Mouse (Mus musculus) intestine, embryonic 14.5 days (tissue): Measurements from ENCODE around the gene 4930442H23Rik. TPM values are rescaled to one million over a fixed set of nuclear protein-coding genes. Genes with fewer than 3 reads are reported as not detected.
"Not testable (repeated sequence)": the region's sequence is repeated elsewhere in the genome, so short reads cannot be mapped to it uniquely, and the experiment has no call there.

Experiments used
- ATAC-seq: fragments of 200-750 bp; cut with Nextera tagmentation; replicated peaks from 2 replicates; pipeline ENCODE4 v1.8.0; 2017; ENCODE audit warnings: low read depth, moderate number of reproducible peaks, moderate TSS enrichment, moderate library complexity; ENCODE audit not compliant: low FRiP score, low TSS enrichment
- DNase-seq: peaks from one replicate; pipeline ENCODE4 v3.0.0-alpha.2; 2018; ENCODE audit warnings: low spot score
- H3K27ac ChIP-seq: fragments of 300-500 bp; sonication (generic); 2 replicates; pipeline ENCODE4 v1.5.1; 2014; ENCODE audit warnings: low read depth, mild to moderate bottlenecking, control low read depth
- H3K27me3 ChIP-seq: fragments of 300-500 bp; sonication (generic); replicated peaks from 2 replicates; pipeline ENCODE4 v1.6.1; 2014; ENCODE audit warnings: low read length, control low read depth; ENCODE audit not compliant: control insufficient read depth, insufficient read depth
- H3K36me3 ChIP-seq: fragments of 300-500 bp; sonication (generic); 2 replicates; pipeline ENCODE4 v1.6.1; 2014; ENCODE audit warnings: low read length, control low read depth; ENCODE audit not compliant: control insufficient read depth, insufficient read depth
- H3K4me1 ChIP-seq: fragments of 300-500 bp; sonication (generic); replicated peaks from 2 replicates; pipeline ENCODE4 v1.6.1; 2014; ENCODE audit warnings: low read length, control low read depth, mixed read lengths; ENCODE audit not compliant: control insufficient read depth, insufficient read depth
- H3K4me2 ChIP-seq: fragments of 300-500 bp; sonication (generic); 2 replicates; pipeline ENCODE4 v1.6.1; 2014; ENCODE audit warnings: low read length
- H3K4me3 ChIP-seq: fragments of 300-500 bp; sonication (generic); 2 replicates; pipeline ENCODE4 v1.5.1; 2014; ENCODE audit warnings: low read depth, low read length, control low read depth, mixed read lengths
- H3K9ac ChIP-seq: fragments of 300-500 bp; sonication (generic); 2 replicates; pipeline ENCODE4 v1.6.1; 2014; ENCODE audit warnings: mild to moderate bottlenecking, low read length
- H3K9me3 ChIP-seq: fragments of 300-500 bp; sonication (generic); 2 replicates; pipeline ENCODE4 v1.6.1; 2016; ENCODE audit warnings: low read length, control low read depth; ENCODE audit not compliant: control insufficient read depth
- WGBS: fragments of 180-500 bp; shearing (Covaris S2); extraction: QIAGEN DNeasy Blood & Tissue Kit; methylation state at CpG from one replicate; pipeline ENCODE4 v1.1.7; 2014; 5-methylcytosine and 5-hydroxymethylcytosine counted together
- polyA plus RNA-seq: library from polyadenylated mRNA; unstranded; fragments of >200 nt; fragmentation: Nextera tagmentation; extraction: Ambion mirVana; gene quantifications from 2 replicates; pipeline ENCODE4 v1.2.1, GENCODE M21; 2014

Gene 4930442H23Rik
- polyA plus RNA-seq: not detected in 2 replicates

GRCm38 (mm10) chr10:81183805-81184204 is at the start of gene 4930442H23Rik:
Gene 4930442H23Rik, minus strand, starts transcription at chr10:81183849.
- Histone ChIP-seq H3K4me1 (peaks cover 17% of the 10 kb centered on the region), H3K4me3 (peak within 1 kb of the TSS; percentile 64), H3K27me3 (no peaks in the 10 kb centered on the region), H3K9me3 (no peaks in the 10 kb centered on the region), H3K27ac (peak within 1 kb of the TSS; percentile 90), H3K36me3 (peaks cover 68% of the 10 kb centered on the region), H3K4me2 (peak within 1 kb of the TSS; percentile 65), H3K9ac (peak within 1 kb of the TSS; percentile 72)
- ATAC-seq: no peak
- WGBS: 84% methylated on average over 5 of the region's 5 CpGs
- DNase-seq: no peak

- Histone ChIP-seq H3K4me1 (peaks cover 11% of the 10 kb centered on the region), H3K27ac (no peak overlapping the region), H3K4me2 (peak overlapping the region; percentile 57), H3K9ac (peak overlapping the region; percentile 64), H3K9me3 (no peaks in the 10 kb centered on the region), H3K36me3 (no peaks in the 10 kb centered on the region; the same call in 1 of the 2 replicates), H3K27me3 (peaks cover 32% of the 10 kb centered on the region), H3K4me3 (peak overlapping the region; percentile 69)
- peak; percentile 79 for ATAC-seq
- WGBS: under 1% methylated on average over 25 of the region's 28 CpGs
- no peak for DNase-seq
These were observed 49.6 kb upstream of the 4930442H23Rik start for GRCm38 (mm10) chr10:81233226-81233585.

DNA sequence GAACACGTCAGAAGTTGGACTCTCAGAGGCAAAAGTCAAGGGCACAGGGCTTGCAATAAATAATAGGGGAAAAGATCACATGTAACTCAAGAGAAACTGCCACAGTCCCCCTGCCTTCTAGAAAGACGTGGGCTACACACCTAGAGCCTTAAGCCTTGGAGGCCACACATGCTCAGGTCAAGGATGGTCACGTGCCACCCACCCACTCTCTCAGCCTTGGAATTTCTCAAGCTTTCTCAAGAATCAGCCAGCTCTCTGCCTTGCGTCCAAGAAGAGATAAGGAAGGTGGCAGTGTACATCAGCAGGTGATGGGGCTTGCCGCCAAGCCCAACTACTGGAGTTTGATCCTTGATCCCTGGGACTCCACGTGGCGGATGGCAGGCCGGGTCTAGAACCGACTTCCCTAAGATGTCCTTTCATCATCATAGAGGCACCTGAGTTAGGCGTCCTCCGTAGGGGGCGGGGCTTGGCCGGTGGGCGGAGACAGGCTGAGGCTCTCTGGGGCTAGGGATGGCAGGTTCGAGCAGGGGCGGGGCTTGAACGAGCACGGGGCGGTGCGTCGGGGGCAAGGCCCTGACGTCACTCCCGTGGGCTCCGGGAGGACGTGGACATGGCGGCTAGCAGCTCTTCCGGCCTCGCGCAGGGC is 49.1 kb upstream of the 4930442H23Rik start, which contains the start of gene Zfr2:
Zfr2 (plus strand) TSS at position 576 of the 646 bp plus-strand sequence.
- DNase-seq (peak; percentile 96), ATAC-seq (peak; percentile 86)
- WGBS: 6% methylated on average over 29 of the region's 29 CpGs
- Histone ChIP-seq H3K27ac (no peak within 1 kb of the TSS), H3K9me3 (no peaks in the 10 kb centered on the region), H3K4me1 (peaks cover 11% of the 10 kb centered on the region), H3K36me3 (no peaks in the 10 kb centered on the region; the same call in 1 of the 2 replicates), H3K27me3 (peaks cover 32% of the 10 kb centered on the region), H3K4me2 (peak within 1 kb of the TSS; percentile 57), H3K4me3 (peak within 1 kb of the TSS; percentile 69), H3K9ac (peak within 1 kb of the TSS; percentile 64)

- Histone ChIP-seq H3K27ac (no peak overlapping the region), H3K36me3 (no peaks in the 10 kb centered on the region), H3K9me3 (no peaks in the 10 kb centered on the region), H3K4me1 (peaks cover 11% of the 10 kb centered on the region), H3K27me3 (peaks cover 32% of the 10 kb centered on the region), H3K4me3 (no peak overlapping the region), H3K9ac (no peak overlapping the region), H3K4me2 (no peak overlapping the region)
- DNase-seq: no peak
- ATAC-seq: no peak
- WGBS: 60% methylated on average over 7 of the region's 7 CpGs
These were observed 47.8 kb upstream of the 4930442H23Rik start for GRCm38 (mm10) chr10:81231436-81231835.

DNA sequence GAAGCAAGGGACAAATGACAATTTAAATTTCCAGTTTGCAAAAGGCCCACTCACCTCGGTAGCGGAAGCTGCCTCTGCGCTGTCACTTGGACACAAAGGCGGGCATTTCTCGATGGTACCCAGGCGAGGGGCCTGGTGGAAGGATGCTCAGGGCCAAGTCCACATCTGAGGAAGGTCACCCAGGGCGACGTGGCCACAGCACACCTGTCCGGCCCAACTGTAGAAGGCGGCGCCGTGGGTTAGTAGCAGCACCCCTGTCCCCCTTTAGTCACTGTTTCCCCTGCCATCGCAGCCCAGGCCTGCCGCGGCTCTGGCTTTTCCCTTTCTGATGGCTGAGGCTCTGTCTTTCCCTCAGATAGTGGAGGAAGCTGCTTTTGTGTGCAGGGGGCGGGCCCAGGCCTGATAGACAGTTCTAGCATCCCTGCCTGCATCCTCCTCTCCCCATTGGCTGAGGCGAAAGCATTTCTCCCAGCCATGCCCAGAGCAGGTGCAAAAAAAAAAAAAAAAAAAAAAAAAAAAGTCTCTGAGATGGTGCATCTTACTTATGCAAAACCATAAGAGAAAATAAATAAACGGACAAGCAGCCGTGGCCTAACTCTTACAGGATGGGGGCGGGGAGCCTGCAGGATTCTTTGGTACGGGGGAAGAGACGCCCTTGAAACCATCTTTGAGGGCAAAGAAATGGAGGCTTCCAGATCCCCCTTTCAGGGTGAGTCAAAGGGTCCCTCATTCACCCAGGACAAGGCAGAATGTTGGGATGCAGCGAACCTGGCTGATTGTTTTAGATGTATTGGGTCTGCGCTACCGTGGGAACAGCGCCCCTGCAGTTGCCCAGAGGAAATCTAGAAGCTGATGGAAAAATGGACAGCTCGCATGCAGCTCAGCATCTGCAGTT is 47.0 kb upstream of the 4930442H23Rik start, which contains the start of gene Atcay:
Atcay (minus strand) TSS at position 396 of the 895 bp plus-strand sequence.
- Histone ChIP-seq H3K4me1 (peaks cover 11% of the 10 kb centered on the region), H3K9me3 (no peaks in the 10 kb centered on the region), H3K4me3 (peak within 1 kb of the TSS; percentile 13), H3K27ac (no peak within 1 kb of the TSS), H3K4me2 (peak within 1 kb of the TSS; percentile 26; the same call in 1 of the 2 replicates), H3K27me3 (peaks cover 32% of the 10 kb centered on the region), H3K9ac (0 out of 2 replicates have a peak within 1 kb of the TSS, but pooled peaks have one; percentile 16), H3K36me3 (no peaks in the 10 kb centered on the region)
- WGBS: 9% methylated on average over 27 of the region's 27 CpGs
- DNase-seq (no peak), ATAC-seq (no peak)

- Histone ChIP-seq H3K9me3 (no peaks in the 10 kb centered on the region), H3K36me3 (no peaks in the 10 kb centered on the region), H3K4me3 (peak overlapping the region; percentile 13), H3K9ac (no peak overlapping the region), H3K4me2 (0 out of 2 replicates have a peak overlapping the region, but pooled peaks have one; percentile 26), H3K4me1 (peaks cover 11% of the 10 kb centered on the region), H3K27ac (no peak overlapping the region), H3K27me3 (peaks cover 32% of the 10 kb centered on the region)
- DNase-seq (no peak), ATAC-seq (no peak)
- WGBS: 14% methylated on average over 20 of the region's 20 CpGs
These were observed 46.2 kb upstream of the 4930442H23Rik start for GRCm38 (mm10) chr10:81229735-81230437.

DNA sequence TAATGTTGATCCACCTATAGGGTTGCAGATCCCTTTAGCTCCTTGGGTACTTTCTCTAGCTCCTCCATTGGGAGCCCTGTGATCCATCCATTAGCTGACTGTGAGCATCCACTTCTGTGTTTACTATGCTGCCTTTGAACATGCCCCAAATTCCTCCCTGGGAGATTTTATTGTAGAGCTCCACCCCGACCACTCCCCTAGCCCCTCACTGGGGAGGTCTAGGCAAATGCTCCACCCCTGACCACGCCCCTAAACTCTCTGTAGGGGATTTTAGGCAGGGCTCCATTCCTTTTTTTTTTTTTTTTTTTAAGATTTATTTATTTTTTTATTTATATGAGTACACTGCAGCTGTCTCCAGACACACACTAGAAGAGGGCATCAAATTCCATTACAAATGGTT is 40.1 kb upstream of the 4930442H23Rik start:
- H3K4me2 ChIP-seq, H3K4me3 ChIP-seq, ATAC-seq, H3K36me3 ChIP-seq, H3K4me1 ChIP-seq, H3K27ac ChIP-seq, H3K27me3 ChIP-seq, H3K9me3 ChIP-seq, DNase-seq, H3K9ac ChIP-seq: not testable (repeated sequence)
- 42% methylated on average over 2 of the region's 2 CpGs for WGBS

DNA sequence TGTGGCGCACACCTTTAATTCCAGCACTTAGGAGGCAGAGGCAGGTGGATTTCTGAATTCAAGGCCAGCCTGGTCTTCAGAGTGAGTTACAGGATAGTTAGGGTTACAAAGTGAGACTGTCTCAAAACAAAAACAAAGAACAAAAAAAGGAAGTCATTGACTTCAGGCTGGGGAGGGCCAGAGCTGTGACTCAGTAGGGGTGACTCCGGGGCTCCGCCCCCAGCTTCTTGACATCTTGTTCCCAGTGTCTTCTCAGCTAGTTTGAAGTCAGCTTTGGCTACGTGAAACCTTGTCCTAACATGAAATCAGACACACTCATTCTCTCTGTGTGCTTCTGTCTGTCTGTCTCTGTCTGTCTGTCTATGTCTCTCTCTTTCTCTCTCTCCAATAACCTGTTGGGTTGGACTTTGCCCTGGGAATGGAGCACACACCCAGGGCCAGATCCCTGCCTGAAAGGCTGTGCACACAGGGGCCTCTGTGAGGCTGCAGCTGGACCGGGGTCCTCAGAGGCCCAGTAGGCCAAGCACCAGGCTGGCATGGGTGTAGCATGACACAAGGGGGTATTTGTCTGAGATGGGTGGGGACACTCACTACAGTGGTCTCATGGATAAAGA is 37.9 kb upstream of the 4930442H23Rik start:
- Histone ChIP-seq H3K27ac (no peak overlapping the region), H3K27me3 (no peaks in the 10 kb centered on the region), H3K9ac (no peak overlapping the region), H3K36me3 (no peaks in the 10 kb centered on the region), H3K4me1 (no peaks in the 10 kb centered on the region), H3K4me2 (no peak overlapping the region), H3K9me3 (no peaks in the 10 kb centered on the region), H3K4me3 (no peak overlapping the region)
- peak; percentile 76 for ATAC-seq
- no peak for DNase-seq
- 80% methylated on average over 5 of the region's 5 CpGs for WGBS
